Mouse (Mus musculus) kidney, adult 9 months (tissue): ENCODE data around the gene Ptger3.
A peak's percentile ranks its signal among the peaks of the same experiment; 100 is the strongest.

ENCODE experiments used
- DNase-seq: peaks from one replicate; pipeline ENCODE4 v3.0.0; 2022

The Ptger3 gene

DNA sequence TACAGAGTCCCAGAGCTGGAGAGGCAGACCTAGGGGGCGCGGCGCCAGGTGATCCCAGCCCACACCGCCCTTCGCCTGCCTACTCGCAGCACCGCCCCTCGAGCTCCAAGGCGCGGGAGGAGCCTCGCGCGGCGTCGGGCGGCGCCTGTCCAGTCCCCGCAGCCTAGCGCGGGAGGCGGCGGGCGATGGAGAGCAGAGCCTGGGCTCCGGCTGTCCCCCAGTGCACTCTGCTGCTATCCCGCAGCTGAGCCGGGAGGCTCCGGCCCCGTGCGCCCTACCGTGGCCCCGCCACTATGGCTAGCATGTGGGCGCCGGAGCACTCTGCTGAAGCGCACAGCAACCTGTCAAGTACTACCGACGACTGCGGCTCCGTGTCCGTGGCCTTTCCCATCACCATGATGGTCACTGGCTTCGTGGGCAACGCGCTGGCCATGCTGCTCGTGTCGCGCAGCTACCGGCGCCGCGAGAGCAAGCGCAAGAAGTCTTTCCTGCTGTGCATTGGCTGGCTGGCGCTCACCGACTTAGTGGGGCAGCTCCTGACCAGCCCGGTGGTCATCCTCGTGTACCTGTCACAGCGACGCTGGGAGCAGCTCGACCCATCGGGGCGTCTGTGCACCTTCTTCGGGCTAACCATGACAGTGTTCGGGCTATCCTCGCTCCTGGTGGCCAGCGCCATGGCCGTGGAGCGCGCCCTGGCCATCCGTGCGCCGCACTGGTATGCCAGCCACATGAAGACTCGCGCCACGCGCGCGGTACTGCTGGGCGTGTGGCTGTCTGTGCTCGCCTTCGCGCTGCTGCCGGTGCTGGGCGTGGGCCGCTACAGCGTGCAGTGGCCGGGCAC, at the start of gene Ptger3:
Ptger3 (plus strand) TSS at position 168 of the 841 bp plus-strand sequence.
- peak; percentile 60 for DNase-seq

DNA sequence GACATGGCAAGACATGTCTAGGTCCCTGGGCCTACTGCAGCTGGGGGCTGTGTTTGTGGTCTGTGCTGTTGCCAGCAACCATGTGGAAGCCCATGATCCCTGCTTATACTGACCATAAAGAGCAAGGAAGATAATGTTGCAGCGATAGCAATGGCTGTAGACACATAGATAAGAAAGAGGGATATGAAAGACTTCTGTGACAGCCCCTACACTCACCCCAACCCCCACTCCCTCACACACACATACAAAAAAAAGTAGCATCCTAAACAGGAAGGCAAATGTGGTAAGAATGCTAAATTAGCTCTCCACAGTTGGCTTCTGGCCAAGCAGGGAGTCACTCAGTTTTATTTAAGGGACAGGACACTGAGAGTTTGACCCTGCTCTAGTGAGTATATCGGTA, 48.7 kb upstream of the Ptger3 start:
- DNase-seq = no peak

DNA sequence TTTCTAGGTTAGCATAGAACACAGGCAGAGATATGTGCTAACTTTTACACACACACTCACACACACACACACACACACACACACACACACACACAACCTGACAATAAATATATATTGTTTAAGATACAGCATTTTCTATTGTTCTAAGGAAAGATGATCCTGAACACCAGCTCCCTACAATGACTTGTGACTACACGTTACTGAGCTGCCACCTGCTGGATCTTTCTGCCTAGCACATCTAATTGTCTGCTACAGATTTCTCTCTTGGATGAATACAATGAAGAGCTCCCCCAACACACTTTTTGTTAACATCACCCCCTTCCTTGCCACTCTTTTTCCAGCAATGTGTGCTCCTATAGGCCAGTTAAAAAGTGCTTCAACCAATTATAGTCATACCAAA, 46.3 kb upstream of the Ptger3 start:
- peak; percentile 38 for DNase-seq

DNA sequence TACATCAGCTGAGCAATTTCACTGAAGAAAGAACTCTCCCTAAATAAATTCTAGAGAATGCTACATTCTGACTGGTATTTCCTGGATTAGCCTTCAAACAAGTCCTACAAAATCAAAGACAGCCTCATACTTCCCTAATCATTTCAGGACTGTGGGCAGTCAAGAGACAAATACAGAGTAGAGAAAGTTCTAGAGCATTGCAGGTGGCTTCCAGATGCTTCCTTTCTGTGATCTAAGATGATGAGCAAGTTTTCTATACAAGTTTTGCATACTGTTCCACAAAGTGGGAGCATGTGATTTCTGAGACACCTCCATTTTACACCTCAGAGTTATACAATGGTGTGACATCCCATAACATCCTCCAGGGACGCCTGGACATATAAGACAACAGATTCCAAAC, 42.9 kb upstream of the Ptger3 start:
- DNase-seq = no peak

DNA sequence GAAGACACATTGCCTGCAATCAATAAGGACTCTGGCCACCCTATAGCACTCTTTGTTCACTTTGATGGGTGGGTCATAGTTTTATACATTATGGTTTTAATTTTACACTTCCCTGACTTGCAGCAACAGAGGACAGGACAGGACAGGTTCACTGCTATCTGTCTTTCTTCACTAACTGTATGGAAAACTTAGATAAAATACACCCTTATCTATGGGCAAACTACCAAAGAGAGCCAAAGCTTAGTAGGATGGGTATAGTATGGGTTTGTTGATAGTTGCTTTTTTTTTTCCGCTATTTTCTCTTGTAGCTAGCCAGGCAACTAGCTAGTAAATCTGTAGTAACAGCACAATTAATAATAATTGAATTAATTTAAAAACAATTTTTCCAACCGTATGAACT, 35.1 kb upstream of the Ptger3 start:
- DNase-seq = no peak

DNA sequence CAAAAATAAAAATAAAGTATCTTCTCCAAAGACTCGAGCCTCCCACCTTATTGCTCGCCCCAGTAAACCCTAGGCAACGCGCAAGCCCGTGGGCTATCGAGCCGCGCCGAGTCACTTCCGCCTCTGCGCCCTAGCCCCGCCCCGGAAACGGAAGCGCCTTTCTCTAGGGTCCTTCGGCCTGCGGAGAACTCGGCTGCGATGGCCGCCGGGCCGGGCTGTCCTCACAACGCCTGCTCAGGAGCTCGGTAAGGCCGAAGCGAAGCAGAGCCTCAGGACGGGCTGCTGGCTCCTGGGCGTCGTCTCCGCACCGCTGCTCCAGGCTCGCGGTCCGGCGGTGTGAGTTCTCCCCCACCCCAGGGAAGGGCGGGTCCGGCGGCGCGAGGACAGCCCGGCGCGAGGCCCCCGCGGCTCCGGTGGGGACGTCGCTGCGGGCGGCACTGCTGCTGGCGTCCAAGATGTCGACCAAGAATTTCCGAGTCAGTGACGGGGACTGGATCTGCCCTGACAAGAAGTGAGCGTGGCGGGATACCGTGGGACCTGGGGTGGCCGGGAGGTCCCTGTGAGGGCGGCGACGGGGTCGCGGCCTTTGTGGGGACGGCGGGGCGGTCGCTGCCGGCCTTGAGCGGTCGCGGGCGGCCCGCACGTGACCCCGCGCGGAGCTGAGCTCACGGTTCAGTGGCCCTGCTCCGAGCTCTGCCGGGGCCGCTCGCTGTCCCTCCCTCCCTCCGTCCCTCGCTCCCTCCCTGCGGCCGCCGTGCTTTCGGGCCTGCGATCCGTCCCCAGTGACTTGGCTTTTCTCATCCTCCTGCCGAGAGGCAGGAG, 32.5 kb upstream of the Ptger3 start, which contains the start of gene Zranb2:
Zranb2 (plus strand) TSS at position 197 of the 822 bp plus-strand sequence.
- peak; percentile 94 for DNase-seq

DNA sequence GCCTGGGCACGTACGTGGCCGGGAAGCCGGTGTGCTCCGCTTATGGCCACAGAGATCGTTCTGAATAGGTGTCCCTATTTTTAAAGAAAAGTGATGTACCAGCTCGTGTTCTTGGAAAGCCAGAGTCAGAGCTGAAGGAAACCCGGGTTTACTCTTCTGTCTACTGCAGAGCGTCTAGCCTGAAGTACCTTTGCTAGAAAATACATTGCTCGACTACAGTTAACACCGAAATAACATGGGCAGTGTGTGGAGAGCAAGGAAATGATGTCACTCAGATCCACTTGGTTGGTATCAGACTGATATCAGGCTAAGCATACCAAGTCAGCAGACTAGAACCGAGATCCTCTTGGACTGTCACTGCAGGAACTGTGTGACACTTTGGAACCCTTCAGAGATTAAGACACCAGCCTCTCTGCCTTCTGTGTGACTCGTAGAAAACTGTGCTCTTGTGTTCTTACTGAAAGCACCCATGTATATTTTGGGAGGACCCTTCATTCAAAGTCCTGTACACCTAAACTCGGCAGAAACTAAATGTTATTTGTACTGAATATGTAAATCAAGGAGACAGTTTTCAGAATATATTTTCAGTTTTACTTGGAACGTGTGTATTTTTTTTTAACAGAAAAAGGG, 31.8 kb upstream of the Ptger3 start:
- no peak for DNase-seq

DNA sequence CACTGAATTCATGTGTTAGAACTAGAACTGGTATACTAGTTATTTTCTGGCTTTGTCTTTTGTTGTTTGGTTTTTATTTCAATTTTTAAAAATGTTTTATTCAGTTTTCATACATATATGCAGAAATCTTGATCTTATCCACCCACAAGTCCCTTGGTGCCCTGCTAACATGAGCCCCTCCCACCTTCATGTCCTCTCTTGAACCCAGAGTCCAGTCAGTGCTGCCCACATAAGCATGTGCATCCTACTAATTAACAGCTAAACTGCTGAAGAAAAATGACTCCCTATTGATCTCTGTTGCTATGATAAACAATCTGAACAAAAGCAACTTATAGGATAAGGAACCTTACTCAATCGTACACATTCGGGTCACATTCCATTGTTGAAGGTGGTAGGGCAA, 17.4 kb upstream of the Ptger3 start:
- DNase-seq = no peak

DNA sequence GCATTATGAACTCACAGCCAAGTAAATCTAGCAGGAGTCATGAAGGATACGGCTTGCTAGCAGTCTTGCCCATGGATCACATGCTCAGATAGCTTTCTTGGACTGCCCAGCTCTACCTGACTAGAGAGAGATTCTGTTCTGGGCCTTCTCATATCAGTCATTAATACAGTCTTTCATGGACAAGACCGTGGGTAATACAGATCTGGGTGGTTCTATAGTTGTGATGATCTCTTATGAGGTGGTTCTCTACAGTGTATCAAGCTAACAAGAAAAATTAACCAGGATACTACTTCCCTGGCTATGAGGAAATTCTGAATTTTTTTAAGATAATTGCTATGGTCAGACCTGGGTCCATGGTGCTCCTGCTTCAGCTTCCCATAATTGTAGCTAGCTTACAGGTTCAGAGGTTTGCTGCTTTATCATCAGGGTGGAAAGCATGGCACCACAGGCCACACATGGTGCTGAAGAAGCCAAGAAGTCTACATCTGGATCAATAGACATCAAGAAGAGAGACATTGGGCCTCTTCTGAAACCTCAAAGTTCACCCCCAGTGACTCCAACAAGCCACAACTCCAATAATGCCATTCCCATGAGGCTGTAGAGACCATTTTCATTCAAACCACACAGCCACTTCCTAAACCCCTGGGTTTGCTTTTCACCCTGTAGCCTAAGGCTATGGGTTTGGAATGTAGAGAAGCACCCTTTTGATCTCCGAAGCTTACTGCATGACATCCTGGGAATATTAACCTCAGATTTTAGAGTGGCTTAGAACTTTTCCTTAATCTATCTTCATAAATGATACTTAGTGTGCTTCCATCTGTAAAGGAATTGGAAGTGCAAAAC, 16.7 kb upstream of the Ptger3 start:
- DNase-seq = no peak

DNA sequence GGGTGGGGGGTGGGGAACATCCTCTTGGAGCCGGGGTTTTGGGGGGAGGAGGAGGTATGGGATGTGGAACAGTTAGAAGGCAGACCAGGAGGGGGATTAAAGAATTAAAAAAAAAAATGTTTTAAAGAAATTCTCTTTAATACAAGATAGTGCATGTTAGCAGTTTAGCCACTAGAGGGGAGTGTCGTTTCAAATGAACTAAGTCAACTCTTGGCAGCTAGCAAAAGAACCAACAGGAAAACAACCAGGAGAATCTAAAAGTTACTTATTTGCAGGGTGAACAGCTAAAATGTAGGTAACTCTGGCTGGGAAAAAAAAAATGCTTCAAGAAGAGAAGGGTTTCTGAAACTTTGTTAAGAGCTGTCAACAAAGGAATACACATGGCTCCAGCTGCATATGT, 1.5 kb upstream of the Ptger3 start:
- DNase-seq = peak; percentile 69

DNA sequence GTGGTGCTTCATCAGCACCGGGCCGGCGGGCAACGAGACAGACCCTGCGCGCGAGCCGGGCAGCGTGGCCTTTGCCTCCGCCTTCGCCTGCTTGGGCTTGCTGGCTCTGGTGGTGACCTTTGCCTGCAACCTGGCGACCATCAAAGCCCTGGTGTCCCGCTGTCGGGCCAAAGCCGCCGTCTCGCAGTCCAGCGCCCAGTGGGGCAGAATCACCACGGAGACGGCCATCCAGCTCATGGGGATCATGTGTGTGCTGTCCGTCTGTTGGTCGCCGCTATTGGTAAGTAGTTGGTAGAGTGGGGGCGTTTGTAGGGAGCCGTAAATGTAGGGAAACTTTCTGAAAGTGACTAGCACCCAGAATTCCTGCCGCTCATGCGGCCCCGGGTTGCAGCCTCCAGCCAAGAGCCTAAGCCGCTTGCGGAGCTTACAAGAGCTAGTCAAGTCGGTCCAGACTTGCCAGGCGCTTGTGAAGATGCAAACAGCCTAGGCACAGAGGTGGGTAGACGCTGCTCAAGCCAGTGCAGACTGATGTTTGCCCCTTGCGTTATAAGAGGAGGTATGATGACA, 957 bp downstream of the Ptger3 start:
- DNase-seq = no peak

DNA sequence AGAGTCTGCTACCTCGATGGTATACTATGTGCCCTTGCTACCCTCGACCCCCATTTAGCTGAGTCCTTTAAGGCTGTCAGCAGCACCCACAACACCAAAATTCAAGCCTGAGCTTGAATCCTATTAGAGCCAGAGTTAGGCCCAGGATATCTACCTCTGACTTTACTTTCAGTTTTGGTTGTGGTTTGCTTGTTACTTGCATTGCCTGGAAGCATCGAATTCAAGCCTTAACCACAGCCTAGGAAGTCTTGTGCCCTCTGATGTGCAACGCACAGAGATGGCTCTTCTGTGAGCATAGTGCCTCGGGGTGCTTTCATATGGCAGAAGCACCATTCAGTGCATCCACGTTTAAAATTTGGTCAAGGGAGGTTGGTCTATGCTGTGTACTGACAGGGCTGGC, 5.3 kb downstream of the Ptger3 start:
- no peak for DNase-seq

DNA sequence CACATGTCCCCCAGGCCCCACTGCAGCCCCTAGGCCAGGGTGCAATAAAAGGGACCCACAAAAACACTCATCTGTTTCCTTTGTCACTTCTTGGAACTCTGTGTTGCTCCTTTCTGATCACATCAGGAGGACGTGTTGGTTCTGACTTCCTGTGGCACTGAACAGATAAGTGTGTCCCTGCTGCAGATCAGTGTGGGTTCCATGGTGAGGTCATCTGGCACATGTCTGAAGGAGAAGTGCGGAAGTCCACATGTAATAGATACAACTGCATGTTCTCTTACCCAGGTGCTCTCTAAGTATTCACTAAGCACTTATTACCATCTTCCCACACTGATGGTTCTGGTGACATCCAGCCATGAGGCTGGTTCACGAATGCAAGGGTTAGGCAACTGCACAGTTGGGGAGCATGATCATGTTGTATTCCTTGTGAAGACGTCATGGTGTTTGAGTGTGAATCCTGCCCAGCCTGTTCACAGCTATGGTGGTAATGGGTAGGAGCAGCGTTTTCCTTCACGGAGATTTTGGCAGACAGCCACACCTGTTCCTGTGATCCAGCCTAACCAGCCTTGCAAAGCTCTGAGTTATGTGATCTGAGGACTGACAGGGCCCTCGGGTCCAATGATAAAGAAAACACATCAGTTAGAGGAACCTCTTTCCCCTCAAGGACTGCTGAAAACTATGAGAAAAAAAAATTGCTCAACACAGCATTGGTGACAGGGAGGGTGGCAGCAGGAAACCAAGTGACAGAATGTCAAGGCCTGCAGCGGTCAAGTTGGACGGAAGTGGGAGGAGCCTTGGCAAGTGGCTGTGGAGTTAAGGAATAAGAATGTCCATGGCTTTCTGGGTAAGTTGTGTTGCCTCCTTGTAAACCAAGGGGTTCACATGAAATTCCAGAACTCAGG, 9.0 kb downstream of the Ptger3 start:
- DNase-seq = peak; percentile 20

DNA sequence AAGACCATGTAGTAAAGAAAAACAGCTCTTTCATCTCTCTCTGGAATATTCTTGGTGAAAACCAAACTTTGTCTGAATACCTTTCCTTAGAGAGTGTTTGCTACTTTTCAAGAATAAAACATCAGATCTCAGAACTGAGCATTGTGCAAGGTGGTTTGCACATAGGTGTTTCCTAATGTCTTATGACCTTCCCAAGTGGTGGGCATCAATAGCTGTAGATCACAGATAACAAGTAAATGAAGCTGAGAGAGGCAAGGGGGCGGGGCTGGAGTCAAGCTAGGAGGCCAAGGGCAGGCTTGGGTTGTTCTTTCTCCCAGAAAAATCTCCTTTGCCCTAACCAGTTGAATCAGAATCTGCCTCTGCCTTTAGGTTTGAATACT, 9.6 kb downstream of the Ptger3 start:
- DNase-seq = no peak

DNA sequence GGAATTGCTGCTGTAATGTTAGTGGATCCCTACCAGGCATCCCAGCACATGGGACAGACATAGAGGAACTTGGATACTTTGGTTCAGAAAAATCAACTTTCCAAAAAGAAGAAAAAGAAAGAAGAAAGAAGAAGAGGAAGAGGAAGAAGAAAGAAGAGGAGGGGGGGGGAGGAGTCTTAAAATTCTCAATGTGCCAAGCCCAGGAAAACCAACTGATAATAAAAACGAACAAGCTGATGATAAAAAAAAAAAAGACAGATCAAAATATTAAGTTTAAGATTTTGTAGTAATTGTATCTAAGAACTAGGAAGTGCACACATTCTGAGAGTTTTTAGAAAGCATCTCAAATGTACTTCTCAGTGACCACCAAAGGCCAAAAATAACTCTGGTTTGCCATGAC, 10.2 kb downstream of the Ptger3 start:
- no peak for DNase-seq

DNA sequence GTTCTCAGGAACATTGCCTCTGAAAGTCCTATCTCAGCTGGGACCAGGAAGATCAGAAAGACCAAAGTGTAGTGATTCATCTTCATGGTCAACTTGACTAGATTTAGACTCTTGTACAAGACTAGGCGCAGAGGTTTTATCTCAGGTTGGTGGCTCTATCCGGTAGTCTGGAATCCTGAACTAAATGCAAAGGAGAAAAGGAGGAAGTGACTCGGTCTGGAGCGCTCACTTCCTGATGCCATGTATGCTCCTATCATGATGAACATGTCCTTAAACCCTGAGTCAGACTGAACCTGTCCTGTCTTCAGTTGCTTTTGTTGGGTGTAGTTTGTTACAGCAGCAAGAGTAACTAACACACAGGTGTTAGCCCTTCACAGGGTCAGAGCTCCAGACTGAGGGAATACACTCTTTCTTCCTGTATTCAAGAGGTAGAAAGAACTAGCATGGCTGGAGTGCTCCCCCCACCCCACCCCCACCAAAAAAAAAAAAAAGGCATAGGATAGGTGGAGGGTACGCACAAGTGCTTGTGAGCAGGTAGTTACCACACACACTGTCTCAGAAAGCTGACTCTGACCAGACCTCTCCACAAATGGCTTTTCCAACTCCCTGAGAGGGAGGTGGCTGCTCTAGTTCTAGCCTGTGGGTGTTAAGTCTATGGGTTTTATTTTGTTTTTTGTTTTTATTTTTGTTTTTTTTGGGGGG, 11.9 kb downstream of the Ptger3 start:
- DNase-seq = no peak

DNA sequence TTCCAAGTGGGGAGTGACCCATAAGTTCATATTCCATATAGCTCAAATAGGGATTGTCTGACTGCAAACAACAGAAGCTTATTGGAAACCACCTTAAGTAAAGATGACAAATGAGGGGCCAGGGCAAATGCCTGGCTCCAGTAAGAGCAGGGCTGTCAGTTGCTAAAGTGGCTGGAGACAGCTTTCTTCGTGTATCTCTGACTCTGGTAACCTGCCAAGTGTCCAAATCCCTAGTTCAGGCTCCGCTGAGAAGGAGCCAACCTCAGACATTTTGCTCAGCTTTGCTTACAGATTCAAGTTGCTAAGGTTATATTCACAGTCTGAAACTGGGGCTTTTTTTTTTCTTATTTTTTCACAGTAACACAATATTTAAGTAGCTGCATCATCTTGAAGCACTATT, 12.7 kb downstream of the Ptger3 start:
- no peak for DNase-seq

DNA sequence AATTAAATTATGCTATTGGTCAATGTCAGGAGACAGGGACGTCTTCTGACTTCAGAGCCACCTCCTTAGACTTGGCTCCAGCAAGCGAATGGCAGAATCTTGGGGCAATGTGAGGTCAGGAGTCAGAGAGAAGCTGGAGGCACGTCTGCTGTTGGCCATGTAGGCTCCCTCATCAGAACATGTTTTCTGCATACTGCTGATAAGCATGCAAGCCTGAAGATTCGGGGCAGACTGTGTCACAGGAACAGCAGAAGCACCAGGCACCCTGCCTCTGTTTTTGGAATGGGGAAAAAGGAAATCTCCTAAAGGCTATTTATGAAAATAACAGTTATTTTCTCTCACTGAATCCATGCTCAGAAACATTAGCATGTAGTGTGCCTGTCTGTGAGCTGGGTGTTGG, 13.6 kb downstream of the Ptger3 start:
- DNase-seq = no peak

DNA sequence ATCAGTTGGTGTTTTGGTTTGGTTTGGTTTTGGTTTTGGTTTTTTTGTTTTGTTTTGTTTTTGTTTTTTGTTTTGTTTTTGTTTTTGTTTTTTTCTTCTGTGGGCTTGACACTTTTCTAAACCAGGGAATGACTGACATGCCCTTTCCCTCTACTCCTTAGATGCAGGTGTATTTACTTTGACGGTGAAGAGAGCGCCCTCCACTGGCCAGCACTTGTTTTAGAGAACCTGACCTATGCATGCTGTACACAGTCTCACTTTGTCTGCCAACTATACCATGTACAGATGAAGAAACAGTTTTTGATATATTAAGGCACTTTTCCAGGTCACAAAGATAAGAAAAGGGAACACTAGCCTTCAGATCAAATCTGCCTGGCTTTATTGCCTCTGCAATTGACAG, 15.1 kb downstream of the Ptger3 start:
- DNase-seq = no peak

DNA sequence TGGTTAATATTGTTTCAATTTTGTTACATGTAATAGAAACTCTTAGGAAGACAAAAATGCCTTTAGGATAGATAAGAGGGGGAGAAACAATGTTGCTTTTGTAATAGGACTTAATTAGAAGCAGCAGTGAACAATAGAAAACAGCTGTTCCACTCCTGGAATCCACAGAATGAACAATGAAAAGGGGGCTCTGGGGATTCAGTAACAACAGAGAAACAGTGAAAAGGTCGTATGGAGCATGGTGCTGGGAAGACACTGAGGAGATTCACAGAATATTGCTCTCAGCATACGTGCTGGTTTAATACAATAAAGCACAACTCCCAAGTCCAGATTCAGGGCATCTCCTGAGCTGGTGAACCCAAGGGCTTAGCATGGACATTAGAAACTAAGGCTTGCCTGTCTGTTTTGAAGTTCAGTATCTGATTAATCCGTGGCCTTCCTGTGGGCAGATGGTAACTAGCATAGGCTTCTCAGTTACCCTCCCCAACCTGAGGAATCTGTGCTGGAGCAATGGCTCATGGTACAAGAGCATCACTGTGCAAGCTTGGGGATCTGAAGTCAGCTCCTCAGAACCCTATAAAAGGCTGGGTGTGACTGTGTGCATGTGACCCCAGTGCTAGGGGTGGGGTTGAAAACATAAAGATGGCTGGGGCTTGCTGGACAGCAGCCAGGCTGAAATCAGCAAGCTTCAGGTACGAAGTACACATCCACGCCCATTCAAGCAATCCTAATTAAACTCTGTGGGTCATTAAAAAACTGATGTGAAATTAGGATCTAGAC, 16.1 kb downstream of the Ptger3 start:
- no peak for DNase-seq
